17 mouse cellular contexts compared by ENCODE assay signal in genomic region chr4:48160386-48160785, GRCm38 (mm10).
"Had no signal": no experiment of that assay in that cellular context is flagged by ENCODE, and none has a peak within 500 bp of the region (broad histone marks: within the 10 kb centered on the region; RNA-seq: fewer than 3 reads in every experiment).

No protein-coding gene starts in this region.

- H3K4me3 ChIP-seq: left cerebral cortex, adult 2 months; limb, embryonic 15.5 days; megakaryocyte, embryonic 14.5 days; midbrain, embryonic 12.5 days; neural tube, embryonic 13.5 days; stomach, embryonic 15.5 days had no signal

- H3K27me3 ChIP-seq: limb, embryonic 15.5 days; megakaryocyte, embryonic 14.5 days; midbrain, embryonic 12.5 days; neural tube, embryonic 13.5 days; stomach, embryonic 15.5 days had no signal

- H3K4me1 ChIP-seq: limb, embryonic 15.5 days; midbrain, embryonic 12.5 days; neural tube, embryonic 13.5 days; stomach, embryonic 15.5 days had no signal

- H3K36me3 ChIP-seq: midbrain, embryonic 12.5 days; stomach, embryonic 15.5 days had no signal

- ATAC-seq: midbrain, embryonic 16.5 days had no signal

- H3K27ac ChIP-seq: left cerebral cortex, adult 2 months; limb, embryonic 15.5 days; midbrain, embryonic 12.5 days; neural tube, embryonic 13.5 days; stomach, embryonic 15.5 days had no signal

- DNase-seq: kidney, adult 11 months; kidney, postnatal 14 days; lung, embryonic 14.5 days; lung, postnatal 10 days; lung, postnatal 4 days; retina, postnatal 1 day; right cerebral cortex, postnatal 4 days; spleen, adult 18-20 months; thymus, adult 2 months; thymus, postnatal 25 days had no signal

- H3K4me2 ChIP-seq: limb, embryonic 15.5 days; lung, embryonic 14.5 days; midbrain, embryonic 12.5 days; neural tube, embryonic 13.5 days; stomach, embryonic 15.5 days had no signal

- H3K9ac ChIP-seq: limb, embryonic 15.5 days; lung, embryonic 14.5 days; midbrain, embryonic 12.5 days; neural tube, embryonic 13.5 days; stomach, embryonic 15.5 days had no signal

- H3K9me3 ChIP-seq: limb, embryonic 15.5 days; midbrain, embryonic 12.5 days; neural tube, embryonic 13.5 days; stomach, embryonic 15.5 days had no signal
